Mouse (Mus musculus) stomach, postnatal 0 days (tissue): ENCODE data around the gene Slc52a3. TPM values are rescaled to one million over a fixed set of nuclear protein-coding genes. Genes with fewer than 3 reads are reported as not detected.

Experiments
- ATAC-seq: fragments of 200-750 bp; cut with Nextera tagmentation; 2 replicates; pipeline ENCODE4 v1.8.0; 2017; ENCODE audit not compliant: low FRiP score, low TSS enrichment
- DNase-seq: peaks from one replicate; pipeline ENCODE4 v3.0.0-alpha.2; 2016; ENCODE audit warnings: low spot score
- H3K27ac ChIP-seq: fragments of 300-500 bp; sonication (generic); replicated peaks from 2 replicates; pipeline ENCODE4 v1.5.1; 2014; ENCODE audit warnings: mild to moderate bottlenecking, control low read depth
- H3K27me3 ChIP-seq: fragments of 300-500 bp; sonication (generic); 2 replicates; pipeline ENCODE4 v1.6.1; 2014; ENCODE audit warnings: low read length; ENCODE audit not compliant: control insufficient read depth, insufficient read depth
- H3K36me3 ChIP-seq: fragments of 300-500 bp; sonication (generic); 2 replicates; pipeline ENCODE4 v1.6.1; 2014; ENCODE audit warnings: low read length, mixed read lengths; ENCODE audit not compliant: control insufficient read depth, insufficient read depth
- H3K4me1 ChIP-seq: fragments of 300-500 bp; sonication (generic); replicated peaks from 2 replicates; pipeline ENCODE4 v1.6.1; 2014; ENCODE audit warnings: antibody characterized with exemption; ENCODE audit not compliant: control insufficient read depth, insufficient read depth
- H3K4me2 ChIP-seq: fragments of 300-500 bp; sonication (generic); replicated peaks from 2 replicates; pipeline ENCODE4 v1.6.1; 2014; ENCODE audit warnings: low read depth, mild to moderate bottlenecking, control low read depth, moderate library complexity
- H3K4me3 ChIP-seq: fragments of 300-500 bp; sonication (generic); 2 replicates; pipeline ENCODE4 v1.5.1; 2014; ENCODE audit warnings: low read depth, low read length, control low read depth
- H3K9ac ChIP-seq: fragments of 300-500 bp; sonication (generic); 2 replicates; pipeline ENCODE4 v1.6.1; 2014; ENCODE audit warnings: mild to moderate bottlenecking, low read length, control low read depth, mixed read lengths
- H3K9me3 ChIP-seq: fragments of 300-500 bp; sonication (generic); 2 replicates; pipeline ENCODE4 v1.6.1; 2016; ENCODE audit warnings: low read length; ENCODE audit not compliant: control insufficient read depth
- CTCF ChIP-seq: IDR thresholded peaks from 2 replicates; pipeline ENCODE4 v1.5.1; 2016; ENCODE audit warnings: antibody characterized with exemption, low read depth, mild to moderate bottlenecking, moderate library complexity
- EP300 ChIP-seq: optimal IDR thresholded peaks from 2 replicates; pipeline ENCODE3; 2016; ENCODE audit warnings: antibody characterized with exemption
- WGBS: fragments of 180-500 bp; shearing (Covaris S2); extraction: QIAGEN DNeasy Blood & Tissue Kit; methylation state at CpG from one replicate; pipeline ENCODE4 v1.1.7; 2014; 5-methylcytosine and 5-hydroxymethylcytosine counted together
- polyA plus RNA-seq: library from polyadenylated mRNA; unstranded; fragments of >200 nt; fragmentation: Nextera tagmentation; extraction: Ambion mirVana; gene quantifications from 2 replicates; pipeline ENCODE4 v1.2.1, GENCODE M21; 2015

The Slc52a3 gene
- polyA plus RNA-seq, 1 experiment from 2014 or later = 22.2 TPM

DNA sequence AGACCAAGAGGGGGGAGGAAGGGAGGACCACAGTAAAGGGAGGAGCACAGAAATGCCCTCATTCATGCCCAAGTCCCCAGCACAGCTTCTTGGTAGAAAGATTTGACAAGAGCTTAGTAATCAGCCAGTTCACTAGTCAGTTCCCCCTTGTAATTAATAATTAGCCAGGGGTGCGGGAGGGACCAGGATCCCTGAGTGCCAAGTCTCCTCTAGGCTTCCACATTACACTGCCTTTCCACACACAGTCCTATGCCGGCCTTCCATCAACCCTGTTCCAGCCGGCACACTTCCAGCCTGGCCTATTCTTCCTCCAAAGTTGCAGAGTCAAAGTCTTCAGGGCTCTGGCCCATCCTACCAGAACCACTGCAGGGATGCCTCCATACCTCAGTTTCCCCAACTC, 20.2 kb upstream of the Slc52a3 start:
- Histone ChIP-seq H3K4me2 (no peak overlapping the region), H3K27ac (peak overlapping the region; percentile 30; the same call in 1 of the 2 replicates), H3K9me3 (no peaks in the 10 kb centered on the region), H3K36me3 (no peaks in the 10 kb centered on the region), H3K9ac (no peak overlapping the region), H3K4me3 (no peak overlapping the region), H3K4me1 (peaks cover 14% of the 10 kb centered on the region), H3K27me3 (no peaks in the 10 kb centered on the region)
- TF ChIP-seq CTCF = no peak
- no peak for TF ChIP-seq EP300
- DNase-seq (peak; percentile 57), ATAC-seq (peak; percentile 16; the same call in 1 of the 2 replicates)
- WGBS = 69% methylated on average over 3 of the region's 3 CpGs

DNA sequence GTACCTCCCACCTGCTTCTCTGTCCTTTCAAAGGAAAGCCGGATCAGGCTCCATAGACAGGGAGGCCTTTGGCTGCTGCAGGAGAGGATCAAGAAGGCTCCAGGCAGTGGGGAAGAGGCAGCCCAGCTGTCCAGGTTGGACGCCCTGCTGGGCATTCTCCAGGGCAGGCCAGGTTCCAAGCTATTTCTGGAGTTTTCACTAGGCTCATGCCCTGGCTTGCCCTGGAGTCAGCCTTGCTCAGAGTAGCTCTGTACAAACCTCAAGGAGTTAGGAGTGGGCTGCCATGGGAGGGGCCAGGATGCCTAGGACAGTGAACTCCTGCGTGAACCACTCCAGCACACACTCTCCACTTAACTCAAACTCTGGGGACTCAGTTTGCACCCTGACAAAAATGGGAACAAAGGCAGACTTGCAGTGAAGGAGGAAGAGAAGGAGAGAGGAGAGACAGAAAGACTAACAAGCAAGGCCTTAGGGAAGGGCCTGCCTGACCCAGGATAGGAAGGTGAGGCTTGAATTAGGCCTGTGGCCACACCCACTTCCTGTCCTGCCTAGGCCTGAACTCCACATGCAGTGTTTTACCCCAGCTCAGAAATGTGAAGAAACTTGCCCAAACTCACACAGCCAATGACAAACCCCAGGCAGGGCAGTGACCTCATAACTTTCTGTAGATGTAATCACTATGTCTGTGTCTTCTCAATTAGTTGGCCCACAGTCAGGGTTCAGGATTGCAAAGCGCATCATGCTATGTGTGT, 18.4 kb upstream of the Slc52a3 start:
- no peak for ATAC-seq
- 62% methylated on average over 4 of the region's 4 CpGs for WGBS
- peak overlapping the region; percentile 61 for H3K27ac ChIP-seq
- H3K4me2 ChIP-seq = peak overlapping the region; percentile 15; the same call in 1 of the 2 replicates
- H3K27me3 ChIP-seq = no peaks in the 10 kb centered on the region
- no peak for TF ChIP-seq EP300
- no peak for TF ChIP-seq CTCF
- no peaks in the 10 kb centered on the region for H3K36me3 ChIP-seq
- H3K4me1 ChIP-seq = peaks cover 11% of the 10 kb centered on the region
- H3K9me3 ChIP-seq = no peaks in the 10 kb centered on the region
- H3K9ac ChIP-seq = 0 out of 2 replicates have a peak overlapping the region, but pooled peaks have one; percentile 32
- DNase-seq = no peak
- no peak overlapping the region for H3K4me3 ChIP-seq

DNA sequence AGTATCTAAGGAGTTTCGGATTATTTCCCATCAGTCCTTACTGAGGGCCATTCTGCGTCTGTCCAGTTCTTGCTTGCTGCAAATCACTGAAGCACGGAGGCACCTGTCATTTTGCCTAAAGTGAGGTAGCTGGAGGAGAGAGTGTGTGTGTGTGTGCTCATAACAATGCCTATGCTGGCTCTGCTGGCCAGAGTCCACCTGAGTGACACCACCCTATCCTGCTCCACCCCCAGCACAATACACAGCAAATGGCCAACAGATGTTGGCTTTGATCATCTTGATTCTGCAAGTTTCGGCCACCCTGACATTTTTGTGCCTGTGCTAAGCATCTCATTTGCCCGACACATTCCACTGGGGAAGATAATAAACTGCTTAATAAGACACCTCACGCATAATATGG, 17.8 kb upstream of the Slc52a3 start:
- Histone ChIP-seq H3K9ac (no peak overlapping the region), H3K9me3 (no peaks in the 10 kb centered on the region), H3K27me3 (no peaks in the 10 kb centered on the region), H3K4me1 (peaks cover 11% of the 10 kb centered on the region), H3K4me3 (no peak overlapping the region), H3K36me3 (no peaks in the 10 kb centered on the region), H3K4me2 (peak overlapping the region; percentile 91), H3K27ac (peak overlapping the region; percentile 36; the same call in 1 of the 2 replicates)
- 68% methylated on average over 6 of the region's 6 CpGs for whole genome bisulfite sequencing
- ATAC-seq (no peak), DNase-seq (no peak)
- TF ChIP-seq EP300 (no peak), CTCF (no peak)

DNA sequence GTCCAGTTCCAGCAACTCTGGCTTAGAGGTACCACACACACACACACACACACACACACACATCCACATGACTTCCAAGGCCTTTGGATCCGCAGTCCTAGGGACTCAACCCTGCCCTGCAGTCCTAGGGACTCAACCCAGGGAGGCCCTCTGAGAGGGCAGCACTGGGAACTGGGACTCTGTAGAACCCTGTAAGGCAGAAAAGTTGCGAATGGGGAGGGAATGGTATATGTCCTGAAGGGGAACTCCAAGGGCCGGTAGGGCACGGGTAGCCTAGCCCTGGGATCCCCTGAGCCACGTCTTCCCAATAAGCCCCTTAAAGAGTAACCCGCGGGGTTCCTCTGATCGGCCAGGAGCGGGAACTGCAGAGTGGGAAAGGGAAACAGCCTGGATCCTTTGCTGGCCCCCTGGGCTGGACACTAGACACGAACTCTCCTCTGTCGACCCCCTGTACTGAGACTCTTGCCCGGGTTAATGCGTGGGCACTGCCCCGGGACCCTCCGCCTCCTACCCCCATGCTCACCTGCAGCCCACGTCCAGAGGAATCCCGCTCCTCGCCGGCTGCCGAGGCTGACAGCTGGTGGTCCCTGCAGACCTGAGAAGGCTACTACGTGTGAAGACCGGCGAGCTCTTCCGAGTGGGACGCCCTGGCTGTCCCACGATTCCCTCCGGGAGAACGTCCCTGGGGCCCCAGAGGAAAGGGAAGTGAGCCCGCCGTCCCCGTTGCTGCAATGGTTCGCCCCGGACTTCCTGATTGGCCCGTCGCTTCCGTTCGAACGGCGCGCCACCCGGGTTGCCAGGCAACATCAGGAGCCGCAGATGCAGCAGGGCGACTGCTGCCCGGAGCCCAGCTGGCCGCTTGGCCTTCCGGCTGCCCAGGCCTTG, 16.6 kb upstream of the Slc52a3 start, which contains the start of gene Fam110a:
TSS of gene Fam110a (minus strand) at position 750 of the 885 bp plus-strand sequence.
- under 1% methylated on average over 46 of the region's 46 CpGs for WGBS
- Histone ChIP-seq H3K27ac (peak within 1 kb of the TSS; percentile 74), H3K9ac (peak within 1 kb of the TSS; percentile 82), H3K4me3 (peak within 1 kb of the TSS; percentile 77), H3K4me2 (peak within 1 kb of the TSS; percentile 91), H3K27me3 (no peaks in the 10 kb centered on the region), H3K36me3 (no peaks in the 10 kb centered on the region), H3K4me1 (peaks cover 11% of the 10 kb centered on the region), H3K9me3 (no peaks in the 10 kb centered on the region)
- ATAC-seq (peak; percentile 90), DNase-seq (peak; percentile 95)
- TF ChIP-seq EP300 (no peak), CTCF (no peak)

DNA sequence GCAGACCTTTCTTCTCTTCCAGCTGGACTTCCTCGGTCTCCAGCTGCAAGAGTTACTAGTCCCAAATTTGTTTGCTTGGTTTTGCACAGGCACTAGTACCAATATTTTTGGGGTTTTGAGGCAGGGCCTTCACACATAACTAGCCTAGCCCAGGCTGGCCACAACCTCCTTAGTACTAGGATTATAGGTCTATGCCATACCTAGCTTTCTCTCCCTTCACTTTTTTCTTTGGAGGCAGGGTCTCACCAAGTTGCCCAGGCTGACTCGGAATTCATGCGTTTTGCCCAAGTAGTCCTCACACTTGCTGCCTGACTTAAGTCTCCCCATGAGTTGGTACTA, 16.0 kb upstream of the Slc52a3 start:
- H3K9me3 ChIP-seq = no peaks in the 10 kb centered on the region
- DNase-seq (no peak), ATAC-seq (no peak; the same call in 1 of the 2 replicates)
- no peak overlapping the region for H3K9ac ChIP-seq
- no peaks in the 10 kb centered on the region for H3K36me3 ChIP-seq
- no peaks in the 10 kb centered on the region for H3K27me3 ChIP-seq
- 46% methylated on average over 3 of the region's 3 CpGs for WGBS
- no peak for TF ChIP-seq EP300
- TF ChIP-seq CTCF = no peak
- no peak overlapping the region; the same call in 1 of the 2 replicates for H3K27ac ChIP-seq
- H3K4me2 ChIP-seq = peak overlapping the region; percentile 91
- peak overlapping the region; percentile 77 for H3K4me3 ChIP-seq
- peaks cover 11% of the 10 kb centered on the region for H3K4me1 ChIP-seq
